Mouse (Mus musculus): ENCODE measurements at regions not wholly inside any gene's neighbourhood (a gene's known extent, or its start where the extent isn't known, plus 50 kb on each side); places are given as distances from the start of the nearest gene placed in this dataset.

- in situ Hi-C loops (cut with MboI; ENCODE audit: low sequenced_read_pairs in 2 of 2, unreplicated experiment in 2 of 2), result no loop called here
- DNase-seq (ENCODE audit: low read depth, low spot score), result no peak
- no peaks in the 10 kb centered on the region; a peak in 1 of 4 replicates for H3K4me1 ChIP-seq (ENCODE audit: control insufficient read depth in 2 of 2, insufficient read depth in 2 of 2, low read length in 2 of 2, poor library complexity in 1 of 2)
- H3K4me3 ChIP-seq (ENCODE audit: insufficient read depth in 1 of 2, low read depth in 1 of 2, low read length in 2 of 2, poor library complexity in 1 of 2, severe bottlenecking in 1 of 2), result no peak overlapping the region
- no peak overlapping the region for H3K27ac ChIP-seq (ENCODE audit: insufficient read depth, low read depth, low read length, poor library complexity, severe bottlenecking)
- no peaks in the 10 kb centered on the region for H3K36me3 ChIP-seq (ENCODE audit: control insufficient read depth, insufficient read depth, low read length, poor library complexity, severe bottlenecking)
- H3K9ac ChIP-seq (ENCODE audit: insufficient read depth, low read depth, low read length, poor library complexity, severe bottlenecking), result no peak overlapping the region
- no peaks in the 10 kb centered on the region for H3K9me3 ChIP-seq (ENCODE audit: control insufficient read depth, insufficient read depth, low read depth, low read length)
- TF ChIP-seq CHD2 (IDR thresholded peaks at IDR 0.05; ENCODE audit: low read depth, low read length) (no peak), MAFK (IDR thresholded peaks at IDR 0.05; ENCODE audit: insufficient read depth, low read depth, low read length) (no peak), HCFC1 (IDR thresholded peaks at IDR 0.05; ENCODE audit: borderline replicate concordance, insufficient read depth, low read length) (no peak), ZNF384 (IDR thresholded peaks at IDR 0.05; ENCODE audit: low read depth, low read length) (no peak)
These were observed 90.3 kb upstream of the Meis1 start for GRCm38 (mm10) chr11:19109055-19109454.

GRCm38 (mm10) chr11:19111916-19112575 lies 93.3 kb upstream of the Meis1 start:
- in situ Hi-C loops (cut with MboI; ENCODE audit: low sequenced_read_pairs in 2 of 2, unreplicated experiment in 2 of 2), result no loop called here
- no peaks in the 10 kb centered on the region for H3K36me3 ChIP-seq (ENCODE audit: control insufficient read depth, insufficient read depth, low read length, poor library complexity, severe bottlenecking)
- no peak overlapping the region for H3K27ac ChIP-seq (ENCODE audit: insufficient read depth, low read depth, low read length, poor library complexity, severe bottlenecking)
- no peak overlapping the region for H3K4me3 ChIP-seq (ENCODE audit: insufficient read depth in 1 of 2, low read depth in 1 of 2, low read length in 2 of 2, poor library complexity in 1 of 2, severe bottlenecking in 1 of 2)
- no peaks in the 10 kb centered on the region for H3K9me3 ChIP-seq (ENCODE audit: control insufficient read depth, insufficient read depth, low read depth, low read length)
- no peak overlapping the region for H3K9ac ChIP-seq (ENCODE audit: insufficient read depth, low read depth, low read length, poor library complexity, severe bottlenecking)
- no peak for DNase-seq (ENCODE audit: low read depth, low spot score)
- TF ChIP-seq MAFK (IDR thresholded peaks at IDR 0.05; ENCODE audit: insufficient read depth, low read depth, low read length) (no peak), ZC3H11A (IDR thresholded peaks at IDR 0.05; ENCODE audit: borderline replicate concordance, low read depth, low read length) (no peak), CHD2 (IDR thresholded peaks at IDR 0.05; ENCODE audit: low read depth, low read length) (no peak), HCFC1 (IDR thresholded peaks at IDR 0.05; ENCODE audit: borderline replicate concordance, insufficient read depth, low read length) (no peak), ZNF384 (IDR thresholded peaks at IDR 0.05; ENCODE audit: low read depth, low read length) (no peak)
- H3K4me1 ChIP-seq (ENCODE audit: control insufficient read depth in 2 of 2, insufficient read depth in 2 of 2, low read length in 2 of 2, poor library complexity in 1 of 2), result no peaks in the 10 kb centered on the region; a peak in 1 of 4 replicates

- DNase-seq (ENCODE audit: low read depth, low spot score), result no peak
- no peaks in the 10 kb centered on the region for H3K36me3 ChIP-seq (ENCODE audit: control insufficient read depth, insufficient read depth, low read length, poor library complexity, severe bottlenecking)
- in situ Hi-C loops (cut with MboI; ENCODE audit: low sequenced_read_pairs in 2 of 2, unreplicated experiment in 2 of 2), result no loop called here
- no peak for TF ChIP-seq CHD2 (IDR thresholded peaks at IDR 0.05; ENCODE audit: low read depth, low read length)
- no peak for TF ChIP-seq MAFK (IDR thresholded peaks at IDR 0.05; ENCODE audit: insufficient read depth, low read depth, low read length)
- TF ChIP-seq ZNF384 (IDR thresholded peaks at IDR 0.05; ENCODE audit: low read depth, low read length), result no peak
- TF ChIP-seq ZC3H11A (IDR thresholded peaks at IDR 0.05; ENCODE audit: borderline replicate concordance, low read depth, low read length), result no peak
- no peak for TF ChIP-seq HCFC1 (IDR thresholded peaks at IDR 0.05; ENCODE audit: borderline replicate concordance, insufficient read depth, low read length)
- H3K9ac ChIP-seq (ENCODE audit: insufficient read depth, low read depth, low read length, poor library complexity, severe bottlenecking), result no peak overlapping the region
- no peaks in the 10 kb centered on the region for H3K9me3 ChIP-seq (ENCODE audit: control insufficient read depth, insufficient read depth, low read depth, low read length)
- no peak overlapping the region for H3K4me3 ChIP-seq (ENCODE audit: insufficient read depth in 1 of 2, low read depth in 1 of 2, low read length in 2 of 2, poor library complexity in 1 of 2, severe bottlenecking in 1 of 2)
- no peak overlapping the region for H3K27ac ChIP-seq (ENCODE audit: insufficient read depth, low read depth, low read length, poor library complexity, severe bottlenecking)
- H3K4me1 ChIP-seq (ENCODE audit: control insufficient read depth in 2 of 2, insufficient read depth in 2 of 2, low read length in 2 of 2, poor library complexity in 1 of 2), result no peaks in the 10 kb centered on the region
These were observed 98.3 kb upstream of the Meis1 start for GRCm38 (mm10) chr11:19117121-19117520.

- Histone ChIP-seq H3K27ac (ENCODE audit: insufficient read depth, low read depth, low read length, poor library complexity, severe bottlenecking) (no peak overlapping the region), H3K9ac (ENCODE audit: insufficient read depth, low read depth, low read length, poor library complexity, severe bottlenecking) (no peak overlapping the region), H3K4me3 (ENCODE audit: insufficient read depth in 1 of 2, low read depth in 1 of 2, low read length in 2 of 2, poor library complexity in 1 of 2, severe bottlenecking in 1 of 2) (no peak overlapping the region), H3K36me3 (ENCODE audit: control insufficient read depth, insufficient read depth, low read length, poor library complexity, severe bottlenecking) (no peaks in the 10 kb centered on the region), H3K9me3 (ENCODE audit: control insufficient read depth, insufficient read depth, low read depth, low read length) (no peaks in the 10 kb centered on the region), H3K4me1 (ENCODE audit: control insufficient read depth in 2 of 2, insufficient read depth in 2 of 2, low read length in 2 of 2, poor library complexity in 1 of 2) (no peaks in the 10 kb centered on the region)
- in situ Hi-C loops (cut with MboI; ENCODE audit: low sequenced_read_pairs in 2 of 2, unreplicated experiment in 2 of 2), result no loop called here
- no peak for DNase-seq (ENCODE audit: low read depth, low spot score)
- no peak for TF ChIP-seq MAFK (IDR thresholded peaks at IDR 0.05; ENCODE audit: insufficient read depth, low read depth, low read length)
- no peak for TF ChIP-seq ZNF384 (IDR thresholded peaks at IDR 0.05; ENCODE audit: low read depth, low read length)
- no peak for TF ChIP-seq CHD2 (IDR thresholded peaks at IDR 0.05; ENCODE audit: low read depth, low read length)
- no peak for TF ChIP-seq HCFC1 (IDR thresholded peaks at IDR 0.05; ENCODE audit: borderline replicate concordance, insufficient read depth, low read length)
These were observed 99.5 kb upstream of the Meis1 start for GRCm38 (mm10) chr11:19118258-19118657.

All from ES-E14 (cell line).